ENCODE assay signal across 18 mouse cellular contexts in the genomic region with DNA sequence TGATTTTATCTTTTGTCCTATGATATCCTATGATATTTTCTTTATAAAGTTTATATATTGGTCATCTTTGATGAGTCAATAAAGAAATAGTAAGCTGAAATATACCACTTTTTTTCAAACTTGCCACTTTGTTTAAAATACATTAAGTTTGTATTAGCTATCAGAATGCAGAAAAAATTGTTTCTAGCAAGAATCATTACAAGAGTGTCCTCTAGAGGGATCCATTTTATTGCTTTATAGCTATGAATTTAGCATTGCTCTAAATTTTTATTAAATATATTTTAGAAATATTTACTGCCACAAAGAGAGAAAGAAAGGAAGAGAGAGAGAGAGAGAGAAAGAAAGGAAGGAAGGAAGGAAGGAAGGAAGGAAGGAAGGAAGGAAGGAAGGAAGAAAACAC.
DNase-seq lines count a peak whose midpoint lies in the region; ATAC-seq and TF ChIP-seq lines count a peak whose summit lies in the region.
"Had no signal": no experiment of that assay in that cellular context is flagged by ENCODE, and none has a peak within 500 bp of the region (broad histone marks: within the 10 kb centered on the region; RNA-seq: fewer than 3 reads in every experiment).

No protein-coding gene starts in this region.

- no peaks in the 10 kb centered on the region for H3K79me2 ChIP-seq in heart, adult 2 months (replicated peaks; ENCODE audit: control insufficient read depth, insufficient read depth, low read length)

- no peak for TF ChIP-seq EP300 in heart, adult 2 months (IDR thresholded peaks at IDR 0.05; ENCODE audit: insufficient read depth, low read depth, low read length)
- no peak for TF ChIP-seq EP300 in stomach, postnatal 0 days (optimal IDR thresholded peaks at IDR 0.05)

- H3K9ac ChIP-seq in heart, adult 2 months (ENCODE audit: low read depth, low read length), result no peak overlapping the region
- H3K9ac ChIP-seq in kidney, postnatal 0 days (ENCODE audit: low read depth, low read length), result no peak overlapping the region
- no peak overlapping the region for H3K9ac ChIP-seq in midbrain, embryonic 14.5 days (replicated peaks; ENCODE audit: low read length)
- no peak overlapping the region for H3K9ac ChIP-seq in midbrain, embryonic 16.5 days (ENCODE audit: low read depth, low read length)
- H3K9ac ChIP-seq in stomach, postnatal 0 days (ENCODE audit: low read length), result no peak overlapping the region
- H3K9ac ChIP-seq: heart, embryonic 12.5 days; hindbrain, embryonic 13.5 days had no signal

- no peak for TF ChIP-seq POLR2A in heart, adult 2 months (IDR thresholded peaks at IDR 0.05; ENCODE audit: insufficient read depth, low read depth, low read length)

- no peak overlapping the region for H3K4me3 ChIP-seq in heart, adult 2 months
- H3K4me3 ChIP-seq in kidney, postnatal 0 days (replicated peaks; ENCODE audit: low read depth, low read length), result no peak overlapping the region
- no peak overlapping the region for H3K4me3 ChIP-seq in midbrain, embryonic 14.5 days (replicated peaks; ENCODE audit: low read depth, low read length)
- no peak overlapping the region for H3K4me3 ChIP-seq in midbrain, embryonic 16.5 days (ENCODE audit: low read depth, low read length)
- H3K4me3 ChIP-seq in stomach, postnatal 0 days (ENCODE audit: low read depth, low read length), result no peak overlapping the region
- H3K4me3 ChIP-seq: embryonic facial prominence, embryonic 10.5 days; heart, embryonic 12.5 days; hindbrain, embryonic 13.5 days had no signal

- no peak overlapping the region for H3K27ac ChIP-seq in heart, adult 2 months
- no peak overlapping the region for H3K27ac ChIP-seq in kidney, postnatal 0 days
- H3K27ac ChIP-seq in midbrain, embryonic 14.5 days (replicated peaks; ENCODE audit: low read depth, low read length), result no peak overlapping the region
- H3K27ac ChIP-seq in midbrain, embryonic 16.5 days (ENCODE audit: low read length), result no peak overlapping the region
- no peak overlapping the region for H3K27ac ChIP-seq in stomach, postnatal 0 days (replicated peaks)
- H3K27ac ChIP-seq: embryonic facial prominence, embryonic 10.5 days; hindbrain, embryonic 13.5 days had no signal

- DNase-seq in heart, adult 2 months, result no peak
- no peak for DNase-seq in heart, postnatal 36 days
- DNase-seq in kidney, postnatal 0 days (ENCODE audit: low spot score), result peak; percentile 24
- DNase-seq in kidney, postnatal 36 days, result no peak
- peak; percentile 60 for DNase-seq in midbrain, embryonic 14.5 days
- DNase-seq in stomach, postnatal 0 days (ENCODE audit: low spot score), result no peak
- DNase-seq: adrenal gland, postnatal 14 days; cerebellum, adult 18-20 months; cerebellum, adult 9-11 months; gastrocnemius, postnatal 14 days had no signal

- TF ChIP-seq CTCF in heart, adult 2 months (IDR thresholded peaks at IDR 0.05), result 0 out of 2 replicates have a peak, but pooled peaks have one; percentile 5
- TF ChIP-seq CTCF in kidney, postnatal 0 days (IDR thresholded peaks at IDR 0.05; ENCODE audit: low read depth), result peak; percentile 30; the same call in 1 of the 2 replicates
- TF ChIP-seq CTCF in stomach, postnatal 0 days (IDR thresholded peaks at IDR 0.05; ENCODE audit: low read depth), result peak; percentile 47

- no peak for ATAC-seq in kidney, postnatal 0 days (replicated peaks; ENCODE audit: low FRiP score, low read depth)
- no peak for ATAC-seq in midbrain, embryonic 14.5 days (ENCODE audit: low FRiP score, low TSS enrichment)
- no peak for ATAC-seq in midbrain, embryonic 16.5 days
- no peak for ATAC-seq in stomach, postnatal 0 days (ENCODE audit: low FRiP score, low TSS enrichment)
- ATAC-seq: activated CD4-positive, CD25-positive, alpha-beta regulatory T cell, adult 4 months; forebrain, embryonic 16.5 days; Patski had no signal

- H3K27me3 ChIP-seq in heart, adult 2 months (ENCODE audit: control insufficient read depth, insufficient read depth, low read length), result no peaks in the 10 kb centered on the region
- H3K27me3 ChIP-seq in kidney, postnatal 0 days (ENCODE audit: insufficient read depth, low read length), result no peaks in the 10 kb centered on the region
- H3K27me3 ChIP-seq in midbrain, embryonic 14.5 days (ENCODE audit: control insufficient read depth, insufficient read depth, low read length), result no peaks in the 10 kb centered on the region
- H3K27me3 ChIP-seq in midbrain, embryonic 16.5 days (ENCODE audit: control insufficient read depth, insufficient read depth, low read depth, low read length), result no peaks in the 10 kb centered on the region
- H3K27me3 ChIP-seq in stomach, postnatal 0 days (ENCODE audit: control insufficient read depth, insufficient read depth, low read length), result no peaks in the 10 kb centered on the region
- H3K27me3 ChIP-seq: CH12.LX; heart, embryonic 12.5 days; hindbrain, embryonic 13.5 days; Patski had no signal

- H3K36me3 ChIP-seq in heart, adult 2 months (ENCODE audit: control insufficient read depth, insufficient read depth, low read length), result no peaks in the 10 kb centered on the region
- no peaks in the 10 kb centered on the region for H3K36me3 ChIP-seq in kidney, postnatal 0 days (ENCODE audit: insufficient read depth, low read length)
- H3K36me3 ChIP-seq in midbrain, embryonic 14.5 days (ENCODE audit: control insufficient read depth, insufficient read depth, low read length), result no peaks in the 10 kb centered on the region
- no peaks in the 10 kb centered on the region for H3K36me3 ChIP-seq in midbrain, embryonic 16.5 days (ENCODE audit: control insufficient read depth, insufficient read depth, low read length)
- no peaks in the 10 kb centered on the region for H3K36me3 ChIP-seq in stomach, postnatal 0 days (ENCODE audit: control insufficient read depth, insufficient read depth, low read length)
- H3K36me3 ChIP-seq: embryonic facial prominence, embryonic 10.5 days; heart, embryonic 12.5 days; hindbrain, embryonic 13.5 days had no signal

- H3K9me3 ChIP-seq in kidney, postnatal 0 days (replicated peaks; ENCODE audit: low read length), result no peaks in the 10 kb centered on the region
- H3K9me3 ChIP-seq in midbrain, embryonic 14.5 days (ENCODE audit: control insufficient read depth, low read length), result no peaks in the 10 kb centered on the region
- no peaks in the 10 kb centered on the region for H3K9me3 ChIP-seq in midbrain, embryonic 16.5 days (replicated peaks; ENCODE audit: control insufficient read depth, low read length, poor library complexity, severe bottlenecking)
- H3K9me3 ChIP-seq in stomach, postnatal 0 days (ENCODE audit: control insufficient read depth, low read length), result no peaks in the 10 kb centered on the region
- H3K9me3 ChIP-seq: embryonic facial prominence, embryonic 10.5 days; heart, embryonic 12.5 days; hindbrain, embryonic 13.5 days had no signal

- no peaks in the 10 kb centered on the region for H3K4me1 ChIP-seq in heart, adult 2 months (ENCODE audit: control insufficient read depth, insufficient read depth, low read length)
- H3K4me1 ChIP-seq in kidney, postnatal 0 days (replicated peaks; ENCODE audit: insufficient read depth, low read length), result no peaks in the 10 kb centered on the region
- H3K4me1 ChIP-seq in midbrain, embryonic 14.5 days (ENCODE audit: control insufficient read depth, insufficient read depth, low read length), result no peaks in the 10 kb centered on the region
- H3K4me1 ChIP-seq in midbrain, embryonic 16.5 days (ENCODE audit: control insufficient read depth, insufficient read depth, low read length), result no peaks in the 10 kb centered on the region
- no peaks in the 10 kb centered on the region for H3K4me1 ChIP-seq in stomach, postnatal 0 days (replicated peaks; ENCODE audit: control insufficient read depth, insufficient read depth)
- H3K4me1 ChIP-seq: embryonic facial prominence, embryonic 10.5 days; heart, embryonic 12.5 days; hindbrain, embryonic 13.5 days had no signal

- no peak overlapping the region for H3K4me2 ChIP-seq in kidney, postnatal 0 days (ENCODE audit: low read length)
- H3K4me2 ChIP-seq in midbrain, embryonic 14.5 days (ENCODE audit: low read length), result no peak overlapping the region
- H3K4me2 ChIP-seq in midbrain, embryonic 16.5 days (ENCODE audit: low read length), result no peak overlapping the region
- H3K4me2 ChIP-seq in stomach, postnatal 0 days (replicated peaks; ENCODE audit: low read depth), result no peak overlapping the region
- H3K4me2 ChIP-seq: heart, embryonic 12.5 days; hindbrain, embryonic 13.5 days had no signal

- intact Hi-C loops in heart, adult 2 months (cut with DNase I), result no loop called here
- intact Hi-C loops in heart, postnatal 36 days (cut with DNase I), result no loop called here

Comparison
In these comparisons a context has a peak if more than half of its experiments do, and no peak if none do; other contexts are left out.
1. DNase-seq: peak in kidney, postnatal 0 days (single experiment) and midbrain, embryonic 14.5 days (single experiment); none in heart, adult 2 months (0 of 2), heart, postnatal 36 days (0 of 2), kidney, postnatal 36 days (0 of 2) and stomach, postnatal 0 days (single experiment).
2. Peak in every context shown above with its lines, with median percentiles within 50 percentile points of each other: CTCF ChIP-seq.